Comparison of ENCODE assay signal across 8 mouse cellular contexts in the genomic region with DNA sequence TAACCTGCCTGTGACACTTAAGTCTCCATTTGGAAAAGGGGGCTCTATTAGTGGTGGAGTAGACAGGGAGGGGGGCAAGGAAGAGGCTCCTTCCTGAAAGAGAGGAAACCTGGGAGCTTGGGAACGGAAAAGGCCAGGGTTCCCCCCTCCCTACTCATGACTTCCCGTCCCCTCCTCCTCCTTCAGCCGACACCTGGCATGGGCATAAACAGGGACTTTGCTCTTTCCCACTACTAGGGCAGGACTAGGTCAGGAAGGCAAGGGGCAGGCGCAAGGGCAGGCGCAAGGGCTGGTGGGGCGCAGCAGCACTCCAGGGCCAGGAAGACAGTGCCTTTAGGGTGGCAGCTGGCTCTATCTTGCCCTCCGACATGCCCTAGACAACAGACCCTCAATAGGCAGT. TPM values are rescaled to one million over a fixed set of nuclear protein-coding genes. Genes with fewer than 3 reads are reported as not detected.
DNase-seq lines count a peak whose midpoint lies in the region; ATAC-seq lines count a peak whose summit lies in the region.

No protein-coding gene starts in this region.

- H3K4me3 ChIP-seq in heart, embryonic 11.5 days (ENCODE audit: low read depth, low read length): peak overlapping the region; percentile 67
- peak overlapping the region; percentile 64 for H3K4me3 ChIP-seq in lung, embryonic 15.5 days

- H3K4me1 ChIP-seq in heart, embryonic 11.5 days (ENCODE audit: control insufficient read depth, insufficient read depth, low read length): peaks cover 26% of the 10 kb centered on the region
- peaks cover 43% of the 10 kb centered on the region for H3K4me1 ChIP-seq in lung, embryonic 15.5 days

- peak overlapping the region; percentile 78 for H3K27ac ChIP-seq in heart, embryonic 11.5 days (ENCODE audit: low read depth, low read length)
- peak overlapping the region; percentile 94 for H3K27ac ChIP-seq in lung, embryonic 15.5 days

- H3K9me3 ChIP-seq in heart, embryonic 11.5 days (replicated peaks; ENCODE audit: control insufficient read depth, low read length): no peaks in the 10 kb centered on the region
- no peaks in the 10 kb centered on the region for H3K9me3 ChIP-seq in lung, embryonic 15.5 days

- H3K4me2 ChIP-seq in heart, embryonic 11.5 days: peak overlapping the region; percentile 91
- peak overlapping the region; percentile 85 for H3K4me2 ChIP-seq in lung, embryonic 15.5 days

- DNase-seq in urinary bladder, adult 2 months (ENCODE audit: low spot score): peak; percentile 47
- no peak for DNase-seq in urinary bladder, postnatal 10 days (ENCODE audit: low spot score)
- peak; percentile 92 for DNase-seq in kidney, adult 9 months
- DNase-seq in testis, postnatal 10 days (ENCODE audit: low spot score): no peak
- no peak for DNase-seq in T-cell, adult 2 months (ENCODE audit: low spot score)
- DNase-seq in retina, embryonic 14.5 days (ENCODE audit: low spot score): no peak

- peak; percentile 8; the same call in 1 of the 2 replicates for ATAC-seq in heart, embryonic 11.5 days (replicated peaks; ENCODE audit: insufficient number of reproducible peaks, low FRiP score, low TSS enrichment)
- ATAC-seq in lung, embryonic 15.5 days (ENCODE audit: borderline replicate concordance, extremely low read depth, low FRiP score, low TSS enrichment): 0 out of 2 replicates have a peak, but pooled peaks have one; percentile 23

- peaks cover 3% of the 10 kb centered on the region for H3K27me3 ChIP-seq in heart, embryonic 11.5 days (ENCODE audit: control insufficient read depth, insufficient read depth, low read length)
- peaks cover 8% of the 10 kb centered on the region; the same call in 1 of the 2 replicates for H3K27me3 ChIP-seq in lung, embryonic 15.5 days

- H3K36me3 ChIP-seq in heart, embryonic 11.5 days (ENCODE audit: control insufficient read depth, insufficient read depth, low read length): peaks cover 7% of the 10 kb centered on the region
- peaks cover 19% of the 10 kb centered on the region for H3K36me3 ChIP-seq in lung, embryonic 15.5 days

- H3K9ac ChIP-seq in heart, embryonic 11.5 days (ENCODE audit: low read depth, low read length): peak overlapping the region; percentile 77
- H3K9ac ChIP-seq in lung, embryonic 15.5 days: peak overlapping the region; percentile 77

- 30% methylated on average over 7 of the region's 7 CpGs for WGBS in heart, embryonic 11.5 days (ENCODE audit: insufficient replicate concordance)
- 51% methylated on average over 7 of the region's 7 CpGs for WGBS in lung, embryonic 15.5 days

RNA-seq across cellular contexts. Expression of a gene that starts 2.8 kb away (rescaled TPM):
- 41.8 and 43.5 TPM in 2 replicates for polyA plus RNA-seq in urinary bladder, adult 2 months (2012; rRNA removed)
- polyA plus RNA-seq in heart, embryonic 11.5 days (2014; fragmentation: Nextera tagmentation; extraction: Ambion mirVana): 29.9 and 33.0 TPM in 2 replicates
- 89.7 and 94.5 TPM in 2 replicates for polyA plus RNA-seq in lung, embryonic 15.5 days (2015; fragmentation: Nextera tagmentation; extraction: Ambion mirVana)

RNA-seq across cellular contexts. Expression of a gene that starts 7.7 kb away (rescaled TPM):
- 128 and 156 TPM in 2 replicates for polyA plus RNA-seq in urinary bladder, adult 2 months (2012; rRNA removed)
- 37.5 and 40.9 TPM in 2 replicates for polyA plus RNA-seq in heart, embryonic 11.5 days (2014; fragmentation: Nextera tagmentation; extraction: Ambion mirVana)
- 62.3 and 65.4 TPM in 2 replicates for polyA plus RNA-seq in lung, embryonic 15.5 days (2015; fragmentation: Nextera tagmentation; extraction: Ambion mirVana)

RNA-seq across cellular contexts. Expression of a gene that starts 18.9 kb away (rescaled TPM):
- polyA plus RNA-seq in urinary bladder, adult 2 months (2012; rRNA removed): 200 and 251 TPM in 2 replicates
- 83.1 and 94.1 TPM in 2 replicates for polyA plus RNA-seq in heart, embryonic 11.5 days (2014; fragmentation: Nextera tagmentation; extraction: Ambion mirVana)
- polyA plus RNA-seq in lung, embryonic 15.5 days (2015; fragmentation: Nextera tagmentation; extraction: Ambion mirVana): 122 and 130 TPM in 2 replicates

RNA-seq across cellular contexts. Expression of a gene that starts 32.0 kb away (rescaled TPM):
- polyA plus RNA-seq in urinary bladder, adult 2 months (2012; rRNA removed): 4.1 and 6.0 TPM in 2 replicates
- polyA plus RNA-seq in heart, embryonic 11.5 days (2014; fragmentation: Nextera tagmentation; extraction: Ambion mirVana): 0.56 and 1.1 TPM in 2 replicates
- 7.2 and 7.9 TPM in 2 replicates for polyA plus RNA-seq in lung, embryonic 15.5 days (2015; fragmentation: Nextera tagmentation; extraction: Ambion mirVana)

RNA-seq across cellular contexts. Expression of a gene that starts 32.3 kb away (rescaled TPM):
- polyA plus RNA-seq in urinary bladder, adult 2 months (2012; rRNA removed): 67.7 and 77.1 TPM in 2 replicates
- polyA plus RNA-seq in heart, embryonic 11.5 days (2014; fragmentation: Nextera tagmentation; extraction: Ambion mirVana): 248 and 274 TPM in 2 replicates
- polyA plus RNA-seq in lung, embryonic 15.5 days (2015; fragmentation: Nextera tagmentation; extraction: Ambion mirVana): 282 and 311 TPM in 2 replicates

Comparison
In these comparisons a context has a peak if more than half of its experiments do, and no peak if none do; other contexts are left out.
1. DNase-seq: peak in urinary bladder, adult 2 months (single experiment) and kidney, adult 9 months (single experiment); none in urinary bladder, postnatal 10 days (single experiment), testis, postnatal 10 days (single experiment), T-cell, adult 2 months (single experiment) and retina, embryonic 14.5 days (single experiment).